Mouse (Mus musculus) forebrain, embryonic 11.5 days (tissue): ENCODE data around the gene Gm48552. TPM values are rescaled to one million over a fixed set of nuclear protein-coding genes. Genes with fewer than 3 reads are reported as not detected.

Experiments
- ATAC-seq: fragments of 200-750 bp; cut with Nextera tagmentation; replicated peaks from 2 replicates; pipeline ENCODE4 v1.8.0; 2017; ENCODE audit warnings: moderate TSS enrichment; ENCODE audit not compliant: low FRiP score
- DNase-seq: peaks from one replicate; pipeline ENCODE4 v3.0.0-alpha.2; 2017; ENCODE audit warnings: low spot score
- H3K27ac ChIP-seq: fragments of 300-500 bp; sonication (generic); 2 replicates; pipeline ENCODE4 v1.5.1; 2014; ENCODE audit warnings: low read depth, low read length
- H3K27me3 ChIP-seq: fragments of 300-500 bp; sonication (generic); 2 replicates; pipeline ENCODE4 v1.6.1; 2014; ENCODE audit warnings: mild to moderate bottlenecking, low read length, mixed read lengths; ENCODE audit not compliant: control insufficient read depth, insufficient read depth
- H3K36me3 ChIP-seq: fragments of 300-500 bp; sonication (generic); 2 replicates; pipeline ENCODE4 v1.6.1; 2014; ENCODE audit warnings: mild to moderate bottlenecking, low read length, moderate library complexity, mixed read lengths; ENCODE audit not compliant: control insufficient read depth, insufficient read depth
- H3K4me1 ChIP-seq: fragments of 300-500 bp; sonication (generic); replicated peaks from 2 replicates; pipeline ENCODE4 v1.6.1; 2014; ENCODE audit warnings: low read length, mixed read lengths; ENCODE audit not compliant: control insufficient read depth, insufficient read depth
- H3K4me2 ChIP-seq: fragments of 300-500 bp; sonication (generic); 2 replicates; pipeline ENCODE4 v1.6.1; 2014; ENCODE audit warnings: low read depth, mild to moderate bottlenecking, low read length, moderate library complexity, mixed read lengths; ENCODE audit not compliant: severe bottlenecking
- H3K4me3 ChIP-seq: fragments of 300-500 bp; sonication (generic); 2 replicates; pipeline ENCODE4 v1.5.1; 2014; ENCODE audit warnings: low read depth, low read length
- H3K9ac ChIP-seq: fragments of 300-500 bp; sonication (generic); 2 replicates; pipeline ENCODE4 v1.6.1; 2014; ENCODE audit warnings: low read length
- H3K9me3 ChIP-seq: fragments of 300-500 bp; sonication (generic); 2 replicates; pipeline ENCODE4 v1.6.1; 2016; ENCODE audit warnings: low read length, mixed read lengths; ENCODE audit not compliant: control insufficient read depth
- WGBS: fragments of 180-500 bp; shearing (Covaris S2); extraction: QIAGEN DNeasy Blood & Tissue Kit; methylation state at CpG from one replicate; pipeline ENCODE4 v1.1.7; 2014; 5-methylcytosine and 5-hydroxymethylcytosine counted together
- polyA plus RNA-seq: library from polyadenylated mRNA; unstranded; fragments of >200 nt; fragmentation: Nextera tagmentation; extraction: Ambion mirVana; gene quantifications from 2 replicates; pipeline ENCODE4 v1.2.1, GENCODE M21; 2014

Gm48552 gene
- polyA plus RNA-seq, 1 experiment from 2014 or later = 1.1 TPM

- H3K4me1 ChIP-seq = peaks cover 29% of the 10 kb centered on the region
- no peak within 1 kb of the TSS; the same call in 1 of the 2 replicates for H3K4me3 ChIP-seq
- peak; percentile 75 for DNase-seq
- peak within 1 kb of the TSS; percentile 29 for H3K9ac ChIP-seq
- ATAC-seq = peak; percentile 38
- H3K36me3 ChIP-seq = peaks cover 30% of the 10 kb centered on the region
- 15% methylated on average over 12 of the region's 12 CpGs for WGBS
- H3K27me3 ChIP-seq = peaks cover 19% of the 10 kb centered on the region
- peak within 1 kb of the TSS; percentile 53; the same call in 1 of the 2 replicates for H3K4me2 ChIP-seq
- no peaks in the 10 kb centered on the region for H3K9me3 ChIP-seq
- no peak within 1 kb of the TSS for H3K27ac ChIP-seq
Measured at GRCm38 (mm10) chr10:81365672-81366476, 22.9 kb upstream of the Gm48552 start, which contains the start of gene 4930404N11Rik. Gene 4930404N11Rik, minus strand, starts transcription at chr10:81365816.

- H3K36me3 ChIP-seq = peaks cover 32% of the 10 kb centered on the region
- H3K4me3 ChIP-seq = no peak overlapping the region
- H3K27ac ChIP-seq = no peak overlapping the region
- H3K4me1 ChIP-seq = peaks cover 29% of the 10 kb centered on the region
- H3K27me3 ChIP-seq = peaks cover 19% of the 10 kb centered on the region
- H3K9ac ChIP-seq = no peak overlapping the region
- DNase-seq = no peak
- ATAC-seq = no peak
- no peak overlapping the region for H3K4me2 ChIP-seq
- no peaks in the 10 kb centered on the region for H3K9me3 ChIP-seq
- 83% methylated on average over 6 of the region's 6 CpGs for WGBS
Measured at GRCm38 (mm10) chr10:81366477-81367206, 22.2 kb upstream of the Gm48552 start.

GRCm38 (mm10) chr10:81367207-81367495, 21.7 kb upstream of the Gm48552 start:
- 86% methylated on average over 6 of the region's 6 CpGs for WGBS
- Histone ChIP-seq H3K4me3 (no peak overlapping the region), H3K36me3 (peaks cover 32% of the 10 kb centered on the region), H3K9ac (no peak overlapping the region), H3K27me3 (peaks cover 19% of the 10 kb centered on the region), H3K4me1 (peaks cover 29% of the 10 kb centered on the region), H3K9me3 (no peaks in the 10 kb centered on the region), H3K4me2 (no peak overlapping the region), H3K27ac (no peak overlapping the region)
- ATAC-seq (no peak), DNase-seq (no peak)

- H3K27ac ChIP-seq = no peak overlapping the region
- H3K4me3 ChIP-seq = no peak overlapping the region
- no peaks in the 10 kb centered on the region for H3K9me3 ChIP-seq
- no peak overlapping the region for H3K4me2 ChIP-seq
- H3K9ac ChIP-seq = no peak overlapping the region
- ATAC-seq (no peak), DNase-seq (no peak)
- peaks cover 15% of the 10 kb centered on the region; the same call in 1 of the 2 replicates for H3K36me3 ChIP-seq
- no peaks in the 10 kb centered on the region for H3K27me3 ChIP-seq
- WGBS = 94% methylated on average over 10 of the region's 10 CpGs
- peaks cover 17% of the 10 kb centered on the region for H3K4me1 ChIP-seq
Measured at GRCm38 (mm10) chr10:81375322-81375721, 13.5 kb upstream of the Gm48552 start.

GRCm38 (mm10) chr10:81376561-81377361, 12.0 kb upstream of the Gm48552 start:
- Histone ChIP-seq H3K9ac (peak overlapping the region; percentile 94), H3K9me3 (no peaks in the 10 kb centered on the region), H3K27ac (peak overlapping the region; percentile 6; the same call in 1 of the 2 replicates), H3K4me3 (peak overlapping the region; percentile 89), H3K27me3 (no peaks in the 10 kb centered on the region), H3K4me2 (peak overlapping the region; percentile 88), H3K36me3 (peaks cover 9% of the 10 kb centered on the region; the same call in 1 of the 2 replicates), H3K4me1 (peaks cover 17% of the 10 kb centered on the region)
- DNase-seq (no peak), ATAC-seq (no peak)
- 43% methylated on average over 6 of the region's 6 CpGs for WGBS

GRCm38 (mm10) chr10:81377362-81377664, 11.5 kb upstream of the Gm48552 start:
- DNase-seq (no peak), ATAC-seq (no peak)
- WGBS = 56% methylated on average over 2 of the region's 2 CpGs
- no peaks in the 10 kb centered on the region for H3K27me3 ChIP-seq
- H3K36me3 ChIP-seq = peaks cover 9% of the 10 kb centered on the region; the same call in 1 of the 2 replicates
- peaks cover 17% of the 10 kb centered on the region for H3K4me1 ChIP-seq
- peak overlapping the region; percentile 89 for H3K4me3 ChIP-seq
- H3K9ac ChIP-seq = peak overlapping the region; percentile 94
- H3K9me3 ChIP-seq = no peaks in the 10 kb centered on the region
- no peak overlapping the region for H3K27ac ChIP-seq
- peak overlapping the region; percentile 88 for H3K4me2 ChIP-seq

- peak within 1 kb of the TSS; percentile 94 for H3K9ac ChIP-seq
- H3K4me3 ChIP-seq = peak within 1 kb of the TSS; percentile 89
- ATAC-seq (peak; percentile 66), DNase-seq (no peak)
- H3K27me3 ChIP-seq = no peaks in the 10 kb centered on the region
- H3K9me3 ChIP-seq = no peaks in the 10 kb centered on the region
- peaks cover 17% of the 10 kb centered on the region for H3K4me1 ChIP-seq
- WGBS = under 1% methylated on average over 55 of the region's 59 CpGs
- peak within 1 kb of the TSS; percentile 75 for H3K27ac ChIP-seq
- H3K36me3 ChIP-seq = peaks cover 6% of the 10 kb centered on the region; the same call in 1 of the 2 replicates
- peak within 1 kb of the TSS; percentile 88 for H3K4me2 ChIP-seq
Measured at GRCm38 (mm10) chr10:81377793-81378552, 10.8 kb upstream of the Gm48552 start, which contains the start of gene Fzr1. Gene Fzr1, minus strand, starts transcription at chr10:81378516.
